Mouse (Mus musculus): ENCODE measurements at regions not wholly inside any gene's neighbourhood (a gene's known extent, or its start where the extent isn't known, plus 50 kb on each side); places are given as distances from the start of the nearest gene placed in this dataset.

DNA sequence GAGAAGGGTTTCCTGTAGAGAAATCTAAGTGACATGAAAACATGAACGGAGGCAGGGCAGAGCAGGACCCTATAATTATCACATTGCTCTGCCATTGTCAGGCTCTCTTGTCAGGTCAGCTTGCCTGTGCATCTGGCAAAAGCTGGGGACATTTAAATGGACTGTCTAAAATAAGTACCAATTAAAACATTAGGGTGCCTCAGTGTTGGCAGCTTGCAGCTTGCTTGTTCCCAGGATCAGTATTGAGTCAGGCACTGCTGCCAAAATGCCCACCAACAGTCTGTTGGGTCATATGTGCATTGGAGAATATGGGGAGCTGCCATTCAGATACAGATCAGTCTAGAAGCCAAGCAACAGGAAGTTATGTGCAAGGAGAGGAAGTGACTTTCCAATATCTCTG is 349.5 kb upstream of the B3gat1 start:
- DNase-seq (ENCODE audit: low spot score in 2 of 2): no peak

GRCm38 (mm10) chr9:26398635-26399034 is 334.9 kb upstream of the B3gat1 start:
- DNase-seq (ENCODE audit: low spot score in 2 of 2): no peak

DNA sequence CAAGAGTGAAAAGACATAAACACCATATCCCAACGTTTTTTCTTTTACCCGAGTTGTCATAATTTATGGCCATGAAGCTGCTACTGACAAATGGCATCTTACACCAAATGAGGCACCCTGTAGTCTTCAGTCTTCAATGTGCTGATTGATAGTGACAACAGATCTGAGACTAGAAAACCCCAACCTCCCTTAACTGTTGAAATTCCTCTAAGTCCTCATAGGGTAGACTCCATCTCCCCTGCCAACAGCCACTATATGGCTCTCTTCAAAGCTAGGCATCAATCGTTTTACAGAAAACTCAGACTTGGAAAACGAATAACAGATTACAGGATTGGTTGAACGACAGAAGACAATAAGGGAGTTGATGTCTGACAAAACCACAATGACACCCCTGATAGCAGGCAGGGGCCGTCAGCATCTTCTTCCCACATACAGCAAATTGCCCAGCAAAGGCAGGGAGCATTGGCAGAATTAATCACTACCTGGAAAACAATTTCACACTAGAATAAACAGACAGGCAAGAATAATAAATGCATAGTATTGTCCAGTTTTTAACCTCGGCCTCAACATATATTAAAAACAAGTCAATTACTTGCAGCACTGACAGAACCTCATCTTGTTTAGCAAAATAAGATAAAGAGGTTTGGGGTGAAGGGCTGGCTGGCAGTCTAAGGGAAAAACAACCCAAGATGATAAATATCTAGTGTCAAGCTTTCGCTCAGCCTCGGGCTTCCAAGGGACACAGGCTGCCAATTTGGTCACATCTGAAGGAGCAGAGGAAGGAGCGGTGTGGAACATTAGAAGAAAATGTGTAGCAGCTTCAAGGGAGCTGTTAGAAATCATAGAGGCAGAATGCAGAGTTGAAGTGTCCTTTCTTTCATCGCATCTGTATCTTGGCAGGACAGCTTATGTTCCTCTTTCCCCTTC is 310.4 kb upstream of the B3gat1 start:
- no peak for DNase-seq (ENCODE audit: low spot score in 2 of 2)

GRCm38 (mm10) chr9:26435507-26435906 is 298.0 kb upstream of the B3gat1 start:
- no peak for DNase-seq (ENCODE audit: low spot score in 2 of 2)

DNA sequence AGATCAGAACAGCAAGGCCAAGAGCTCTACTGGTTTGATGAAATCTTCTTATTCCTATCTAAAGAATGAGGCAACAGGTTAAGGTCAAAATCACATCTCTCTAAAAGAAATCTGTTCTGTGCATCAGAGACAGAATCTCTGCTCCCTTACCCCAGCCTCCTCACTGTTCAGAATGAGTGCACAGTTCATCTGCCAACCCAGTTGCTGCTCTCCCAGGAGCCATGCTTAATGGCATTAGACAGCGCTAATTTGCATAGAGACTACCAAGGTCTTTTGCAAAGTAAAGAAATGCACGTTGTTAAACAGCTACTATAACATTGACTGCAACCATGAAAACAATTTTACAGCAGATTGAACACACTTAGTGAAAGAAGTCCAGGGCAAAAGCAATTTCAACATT is 296.3 kb upstream of the B3gat1 start:
- DNase-seq (ENCODE audit: low spot score in 2 of 2): no peak

GRCm38 (mm10) chr9:26453924-26454323 is 279.6 kb upstream of the B3gat1 start:
- no peak for DNase-seq (ENCODE audit: low spot score in 2 of 2)

GRCm38 (mm10) chr9:26461081-26461480 is 272.4 kb upstream of the B3gat1 start:
- no peak for DNase-seq (ENCODE audit: low spot score in 2 of 2)

DNA sequence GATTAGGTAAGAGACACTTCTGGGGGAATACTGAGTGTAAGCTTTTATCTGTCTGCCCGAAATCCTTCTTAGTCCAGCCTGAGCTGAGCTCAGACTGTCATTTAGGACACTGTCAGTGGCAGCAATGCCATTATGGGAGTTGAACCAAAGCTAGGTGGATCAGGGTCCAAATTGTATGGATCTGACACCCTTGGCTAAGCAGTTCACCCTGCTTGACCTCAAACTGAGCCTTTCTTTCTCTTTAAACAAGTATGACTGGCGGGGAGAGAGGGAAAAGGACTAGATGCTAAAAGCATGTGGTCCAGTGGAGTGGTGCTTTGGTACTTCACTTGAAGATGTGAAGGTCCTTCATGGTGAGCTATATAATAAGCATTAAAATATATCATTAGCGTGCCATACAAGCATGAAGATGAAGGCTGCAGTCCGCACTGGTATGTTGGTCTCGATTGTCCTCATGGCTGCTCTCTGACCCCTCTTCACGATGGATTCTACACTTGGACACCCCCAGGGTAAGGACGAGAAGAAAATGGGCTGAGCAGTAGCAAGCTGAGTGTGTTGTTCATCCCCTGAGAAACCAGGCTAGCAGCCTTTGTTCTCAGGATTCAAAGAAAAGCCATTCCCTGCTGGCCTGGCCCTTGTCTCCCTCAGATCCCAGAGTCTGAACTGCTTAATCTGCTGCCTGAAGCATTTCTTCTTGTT is 262.7 kb upstream of the B3gat1 start:
- no peak for DNase-seq (ENCODE audit: low spot score in 2 of 2)

DNA sequence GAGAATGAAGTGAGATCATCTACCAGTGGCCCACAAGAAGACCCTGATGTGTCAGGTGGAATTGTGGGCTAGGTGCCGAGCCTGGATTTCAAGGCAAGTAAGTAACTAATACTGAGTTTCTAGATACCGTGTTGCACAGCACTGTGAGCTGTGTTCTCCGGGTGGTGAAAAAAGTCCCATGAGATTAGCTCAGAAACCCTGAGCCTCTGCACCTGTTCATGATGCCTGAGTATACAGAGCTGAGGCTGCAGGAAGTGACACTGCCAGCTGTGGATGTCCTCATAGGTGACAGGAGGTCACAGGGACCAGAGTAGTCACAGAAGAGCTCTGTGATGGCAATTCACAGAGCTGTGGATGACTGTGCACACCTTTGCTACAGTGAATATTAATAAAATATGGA is 257.2 kb upstream of the B3gat1 start:
- DNase-seq (ENCODE audit: low spot score in 2 of 2): peak; percentile 28 to 31

- no peak for DNase-seq (ENCODE audit: low spot score in 2 of 2)
These were observed 252.6 kb upstream of the B3gat1 start for GRCm38 (mm10) chr9:26480881-26481280.

DNA sequence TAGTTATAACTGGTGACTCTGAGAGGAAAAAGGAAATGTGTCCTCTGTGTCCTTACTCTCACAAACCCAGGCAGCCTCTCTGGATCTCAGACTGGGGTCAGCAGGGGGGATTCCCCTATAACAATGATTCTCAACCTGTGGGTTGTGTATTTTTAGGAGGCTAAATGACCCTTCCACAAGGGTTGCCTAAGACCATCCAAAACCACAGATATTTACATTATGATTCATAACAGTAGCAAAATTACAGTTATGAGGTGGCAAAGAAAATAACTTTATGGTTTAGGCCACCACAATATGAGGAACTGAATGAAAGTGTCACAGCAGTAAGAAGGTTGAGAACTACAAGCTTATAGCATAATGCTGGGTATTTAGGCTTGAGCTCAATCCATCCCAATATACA is 251.6 kb upstream of the B3gat1 start:
- no peak for DNase-seq (ENCODE audit: low spot score in 2 of 2)

DNA sequence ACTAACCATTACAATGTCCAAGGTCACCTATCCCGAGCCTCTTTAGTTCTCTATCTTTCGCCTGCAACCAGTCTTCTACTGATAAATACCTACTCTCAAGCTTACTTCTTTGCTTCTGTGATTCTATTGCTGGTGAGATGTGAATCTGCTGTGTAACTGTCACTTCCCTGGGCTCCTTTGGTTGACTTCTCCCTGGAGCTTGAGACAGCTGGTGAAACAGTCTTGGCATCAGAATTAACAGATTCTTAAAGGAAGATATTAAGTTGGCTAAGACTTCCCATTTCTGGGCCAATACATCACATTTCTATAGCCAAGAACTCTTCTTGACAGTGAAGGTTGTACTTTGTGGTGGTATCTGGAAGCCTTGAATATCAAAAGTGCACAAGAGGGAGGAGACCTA is 239.8 kb upstream of the B3gat1 start:
- DNase-seq (ENCODE audit: low spot score in 2 of 2): no peak

- no peak for DNase-seq (ENCODE audit: low spot score in 2 of 2)
These were observed 231.5 kb upstream of the B3gat1 start for GRCm38 (mm10) chr9:26502027-26502426.

GRCm38 (mm10) chr9:26505941-26506340 is 227.6 kb upstream of the B3gat1 start:
- no peak for DNase-seq (ENCODE audit: low spot score in 2 of 2)

GRCm38 (mm10) chr9:26518651-26519050 is 214.9 kb upstream of the B3gat1 start:
- no peak for DNase-seq (ENCODE audit: low spot score in 2 of 2)

- DNase-seq (ENCODE audit: low spot score in 2 of 2): peak in 1 of 2 experiments; percentile 43
These were observed 213.7 kb upstream of the B3gat1 start for GRCm38 (mm10) chr9:26519581-26520501.

DNA sequence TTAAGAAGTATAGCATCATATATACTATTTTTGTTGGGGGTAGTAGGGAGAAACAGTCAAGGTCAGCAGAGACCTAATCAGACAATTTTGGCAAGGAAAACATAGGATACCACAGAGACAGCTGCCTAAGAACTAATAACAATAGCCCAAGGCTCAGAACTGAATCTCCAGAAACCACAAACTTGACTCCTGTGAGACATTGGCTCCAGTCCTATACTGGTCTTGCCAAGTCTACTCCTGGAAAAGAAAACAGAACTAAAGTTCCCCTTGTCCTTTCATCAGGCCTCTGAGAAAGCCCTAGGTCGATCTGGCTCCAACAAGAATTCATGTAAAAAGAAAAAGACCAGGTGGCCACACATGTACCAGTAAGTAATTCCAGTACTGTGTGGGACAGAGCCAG is 209.4 kb upstream of the B3gat1 start:
- no peak for DNase-seq (ENCODE audit: low spot score in 2 of 2)

- no peak for DNase-seq (ENCODE audit: low spot score in 2 of 2)
These were observed 204.8 kb upstream of the B3gat1 start for GRCm38 (mm10) chr9:26528761-26529160.

- DNase-seq (ENCODE audit: low spot score in 2 of 2): no peak
These were observed 194.5 kb upstream of the B3gat1 start for GRCm38 (mm10) chr9:26539042-26539441.

DNA sequence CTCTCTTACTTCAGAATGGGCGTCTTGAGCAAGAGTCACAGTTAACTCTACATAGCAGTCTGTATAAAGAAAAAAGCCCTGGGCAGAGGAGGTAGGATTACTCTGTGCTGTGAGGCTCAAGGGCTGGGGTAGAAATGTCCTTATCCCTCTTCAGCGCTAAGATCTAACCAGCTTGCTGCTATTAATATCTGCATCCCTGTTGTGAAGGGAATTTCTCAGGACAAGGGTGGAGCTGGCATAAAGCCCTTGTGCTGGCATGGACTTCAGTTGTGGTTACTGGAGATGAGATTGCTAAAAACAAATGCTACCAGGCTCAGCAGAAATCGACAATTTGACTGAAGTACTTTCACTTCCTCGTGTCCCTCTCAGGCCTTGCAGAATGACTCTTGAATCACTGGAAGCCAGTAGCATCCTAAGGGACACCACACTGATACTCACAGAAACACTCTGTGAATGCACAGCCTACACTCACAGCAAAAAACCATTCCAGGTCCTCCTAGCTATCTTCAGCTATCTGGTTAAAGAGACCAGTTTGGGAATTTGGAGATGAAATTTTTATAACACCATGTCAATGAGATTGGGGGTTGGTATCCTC is 185.1 kb upstream of the B3gat1 start:
- DNase-seq (ENCODE audit: low spot score in 2 of 2): peak; percentile 12 to 18

DNA sequence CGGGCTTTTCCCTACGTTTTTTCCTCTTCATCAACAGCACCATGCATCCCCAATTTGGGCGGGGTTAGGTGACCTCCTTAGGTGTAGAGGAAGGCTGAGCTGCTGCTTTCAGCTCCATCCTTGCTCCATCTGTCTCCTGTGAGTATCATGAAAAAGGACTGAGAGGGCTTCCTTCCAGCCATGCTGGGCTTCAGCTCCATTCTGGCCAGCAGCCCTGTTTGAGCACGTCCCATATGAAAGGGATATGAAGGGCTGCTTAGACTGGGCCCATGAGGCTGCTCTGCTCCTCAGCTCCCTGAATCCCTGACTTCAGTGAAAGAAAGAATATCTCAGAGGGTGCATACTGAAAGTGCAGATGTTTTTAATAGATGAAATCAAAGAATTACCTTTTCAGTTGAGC is 184.4 kb upstream of the B3gat1 start:
- no peak for DNase-seq (ENCODE audit: low spot score in 2 of 2)
